Mouse (Mus musculus) kidney, adult 2 months (tissue): ENCODE results near the gene Cdh6.

Experiments
- CTCF ChIP-seq: fragments of 200-500 bp; conservative IDR thresholded peaks from 2 replicates; pipeline ENCODE4 v1.5.1; 2011; ENCODE audit warnings: low read depth, mild to moderate bottlenecking, control low read depth, low read length, moderate library complexity, mixed read lengths; ENCODE audit not compliant: insufficient read depth, insufficient read length
- POLR2A ChIP-seq: fragments of 200-500 bp; IDR thresholded peaks from one replicate; pipeline ENCODE4 v1.6.1; 2011; ENCODE audit warnings: low read depth, low read length, control low read depth

- TF ChIP-seq CTCF: no peak
- no peak for TF ChIP-seq POLR2A
These were observed 36.3 kb downstream of the Cdh6 start for GRCm38 (mm10) chr15:13137166-13137565.
